Mouse (Mus musculus): ENCODE data around the gene Layn. TPM values are rescaled to one million over a fixed set of nuclear protein-coding genes. Genes with fewer than 3 reads are reported as not detected.

The Layn gene
- polyA plus RNA-seq, 1 experiment from 2014 or later: 1.2 TPM

GRCm38 (mm10) chr9:51052180-51052579, 24.7 kb downstream of the Layn start:
- no peaks in the 10 kb centered on the region for H3K4me1 ChIP-seq (ENCODE audit: control insufficient read depth, insufficient read depth, low read length)
- no peak overlapping the region for H3K9ac ChIP-seq (ENCODE audit: low read length)
- H3K27ac ChIP-seq (ENCODE audit: low read depth, low read length): no peak overlapping the region
- DNase-seq (ENCODE audit: low spot score) (no peak), ATAC-seq (ENCODE audit: insufficient read depth, low FRiP score, low TSS enrichment) (no peak)
- 85% methylated on average over 3 of the region's 3 CpGs for WGBS
- H3K4me3 ChIP-seq (ENCODE audit: low read depth, low read length): no peak overlapping the region
- no peaks in the 10 kb centered on the region for H3K27me3 ChIP-seq (ENCODE audit: control insufficient read depth, insufficient read depth, low read length)
- no peaks in the 10 kb centered on the region for H3K9me3 ChIP-seq (ENCODE audit: control insufficient read depth, low read length)
- no peak overlapping the region for H3K4me2 ChIP-seq (ENCODE audit: low read depth)
- H3K36me3 ChIP-seq (ENCODE audit: control insufficient read depth, insufficient read depth, low read length): no peaks in the 10 kb centered on the region

- Histone ChIP-seq H3K4me2 (ENCODE audit: low read depth) (no peak overlapping the region), H3K4me1 (ENCODE audit: control insufficient read depth, insufficient read depth, low read length) (no peaks in the 10 kb centered on the region), H3K9ac (ENCODE audit: low read length) (no peak overlapping the region), H3K27me3 (ENCODE audit: control insufficient read depth, insufficient read depth, low read length) (no peaks in the 10 kb centered on the region), H3K9me3 (ENCODE audit: control insufficient read depth, low read length) (no peaks in the 10 kb centered on the region), H3K36me3 (ENCODE audit: control insufficient read depth, insufficient read depth, low read length) (no peaks in the 10 kb centered on the region), H3K4me3 (ENCODE audit: low read depth, low read length) (no peak overlapping the region), H3K27ac (ENCODE audit: low read depth, low read length) (no peak overlapping the region)
- DNase-seq (ENCODE audit: low spot score) (no peak), ATAC-seq (ENCODE audit: insufficient read depth, low FRiP score, low TSS enrichment) (no peak)
- WGBS: 76% methylated on average over 6 of the region's 6 CpGs
Observed at GRCm38 (mm10) chr9:51042136-51042535, 34.8 kb downstream of the Layn start.

- no peaks in the 10 kb centered on the region for H3K27me3 ChIP-seq (ENCODE audit: control insufficient read depth, insufficient read depth, low read length)
- DNase-seq (ENCODE audit: low spot score): no peak
- H3K9ac ChIP-seq (ENCODE audit: low read length): no peak overlapping the region
Observed at GRCm38 (mm10) chr9:51041491-51041980, 35.4 kb downstream of the Layn start.

GRCm38 (mm10) chr9:51032785-51033529, 43.9 kb downstream of the Layn start:
- no peak overlapping the region for H3K9ac ChIP-seq (ENCODE audit: low read length)
- no peaks in the 10 kb centered on the region for H3K9me3 ChIP-seq (ENCODE audit: control insufficient read depth, low read length)
- DNase-seq (ENCODE audit: low spot score): no peak
- no peaks in the 10 kb centered on the region for H3K27me3 ChIP-seq (ENCODE audit: control insufficient read depth, insufficient read depth, low read length)
- no peak for ATAC-seq (ENCODE audit: insufficient read depth, low FRiP score, low TSS enrichment)
- H3K27ac ChIP-seq (ENCODE audit: low read depth, low read length): no peak overlapping the region
- no peak overlapping the region for H3K4me3 ChIP-seq (ENCODE audit: low read depth, low read length)
- 91% methylated on average over 3 of the region's 3 CpGs for WGBS
- H3K4me1 ChIP-seq (ENCODE audit: control insufficient read depth, insufficient read depth, low read length): no peaks in the 10 kb centered on the region
- H3K4me2 ChIP-seq (ENCODE audit: low read depth): no peak overlapping the region
- H3K36me3 ChIP-seq (ENCODE audit: control insufficient read depth, insufficient read depth, low read length): no peaks in the 10 kb centered on the region

More at GRCm38 (mm10) chr9:51041491-51041980, 35.4 kb downstream of the Layn start:
- Histone ChIP-seq H3K4me1 (ENCODE audit: control insufficient read depth, insufficient read depth, low read length) (no peaks in the 10 kb centered on the region), H3K36me3 (ENCODE audit: control insufficient read depth, insufficient read depth, low read length) (no peaks in the 10 kb centered on the region), H3K4me3 (ENCODE audit: low read depth, low read length) (no peak overlapping the region), H3K4me2 (ENCODE audit: low read depth) (no peak overlapping the region), H3K9me3 (ENCODE audit: control insufficient read depth, low read length) (no peaks in the 10 kb centered on the region), H3K27ac (ENCODE audit: low read depth, low read length) (no peak overlapping the region)
- WGBS: 94% methylated on average over 7 of the region's 7 CpGs
- no peak for ATAC-seq (ENCODE audit: insufficient read depth, low FRiP score, low TSS enrichment)

GRCm38 (mm10) chr9:51032291-51032690, 44.6 kb downstream of the Layn start:
- no peak overlapping the region for H3K27ac ChIP-seq (ENCODE audit: low read depth, low read length)
- no peaks in the 10 kb centered on the region for H3K4me1 ChIP-seq (ENCODE audit: control insufficient read depth, insufficient read depth, low read length)
- no peak overlapping the region for H3K9ac ChIP-seq (ENCODE audit: low read length)
- H3K27me3 ChIP-seq (ENCODE audit: control insufficient read depth, insufficient read depth, low read length): no peaks in the 10 kb centered on the region
- no peak overlapping the region for H3K4me2 ChIP-seq (ENCODE audit: low read depth)
- no peak for DNase-seq (ENCODE audit: low spot score)
- no peaks in the 10 kb centered on the region for H3K36me3 ChIP-seq (ENCODE audit: control insufficient read depth, insufficient read depth, low read length)
- H3K4me3 ChIP-seq (ENCODE audit: low read depth, low read length): no peak overlapping the region
- H3K9me3 ChIP-seq (ENCODE audit: control insufficient read depth, low read length): no peaks in the 10 kb centered on the region
- 45% methylated on average over 8 of the region's 8 CpGs for WGBS
- no peak for ATAC-seq (ENCODE audit: insufficient read depth, low FRiP score, low TSS enrichment)

- no peak for DNase-seq (ENCODE audit: low spot score)
- Histone ChIP-seq H3K9ac (ENCODE audit: low read length) (no peak overlapping the region), H3K27ac (ENCODE audit: low read depth, low read length) (no peak overlapping the region), H3K9me3 (ENCODE audit: control insufficient read depth, low read length) (no peaks in the 10 kb centered on the region), H3K27me3 (ENCODE audit: control insufficient read depth, insufficient read depth, low read length) (no peaks in the 10 kb centered on the region), H3K4me1 (ENCODE audit: control insufficient read depth, insufficient read depth, low read length) (no peaks in the 10 kb centered on the region), H3K36me3 (ENCODE audit: control insufficient read depth, insufficient read depth, low read length) (no peaks in the 10 kb centered on the region), H3K4me3 (ENCODE audit: low read depth, low read length) (no peak overlapping the region), H3K4me2 (ENCODE audit: low read depth) (no peak overlapping the region)
- ATAC-seq (ENCODE audit: insufficient read depth, low FRiP score, low TSS enrichment): no peak
- WGBS: 66% methylated on average over 6 of the region's 6 CpGs
Observed at GRCm38 (mm10) chr9:51031603-51032002, 45.3 kb downstream of the Layn start.

GRCm38 (mm10) chr9:51030147-51030546, 46.7 kb downstream of the Layn start:
- WGBS: 48% methylated on average over 1 of the region's 1 CpGs

GRCm38 (mm10) chr9:51026952-51027351, 49.9 kb downstream of the Layn start:
- 86% methylated on average over 1 of the region's 1 CpGs for WGBS
- H3K4me1 ChIP-seq (ENCODE audit: control insufficient read depth, insufficient read depth, low read length): no peaks in the 10 kb centered on the region
- H3K27ac ChIP-seq (ENCODE audit: low read depth, low read length): no peak overlapping the region
- no peaks in the 10 kb centered on the region for H3K36me3 ChIP-seq (ENCODE audit: control insufficient read depth, insufficient read depth, low read length)
- H3K4me2 ChIP-seq (ENCODE audit: low read depth): no peak overlapping the region
- ATAC-seq (ENCODE audit: insufficient read depth, low FRiP score, low TSS enrichment) (no peak), DNase-seq (ENCODE audit: low spot score) (no peak)
- no peaks in the 10 kb centered on the region for H3K27me3 ChIP-seq (ENCODE audit: control insufficient read depth, insufficient read depth, low read length)
- no peaks in the 10 kb centered on the region for H3K9me3 ChIP-seq (ENCODE audit: control insufficient read depth, low read length)
- no peak overlapping the region for H3K4me3 ChIP-seq (ENCODE audit: low read depth, low read length)
- no peak overlapping the region for H3K9ac ChIP-seq (ENCODE audit: low read length)

More at GRCm38 (mm10) chr9:51030147-51030546, 46.7 kb downstream of the Layn start:
- Histone ChIP-seq H3K27ac (ENCODE audit: low read depth, low read length) (no peak overlapping the region), H3K9ac (ENCODE audit: low read length) (no peak overlapping the region), H3K27me3 (ENCODE audit: control insufficient read depth, insufficient read depth, low read length) (no peaks in the 10 kb centered on the region), H3K4me3 (ENCODE audit: low read depth, low read length) (no peak overlapping the region), H3K9me3 (ENCODE audit: control insufficient read depth, low read length) (no peaks in the 10 kb centered on the region), H3K36me3 (ENCODE audit: control insufficient read depth, insufficient read depth, low read length) (no peaks in the 10 kb centered on the region), H3K4me2 (ENCODE audit: low read depth) (no peak overlapping the region), H3K4me1 (ENCODE audit: control insufficient read depth, insufficient read depth, low read length) (no peaks in the 10 kb centered on the region)
- no peak for ATAC-seq (ENCODE audit: insufficient read depth, low FRiP score, low TSS enrichment)
- no peak for DNase-seq (ENCODE audit: low spot score)

- Histone ChIP-seq H3K27me3 (ENCODE audit: control insufficient read depth, insufficient read depth, low read length) (no peaks in the 10 kb centered on the region), H3K4me1 (ENCODE audit: control insufficient read depth, insufficient read depth, low read length) (no peaks in the 10 kb centered on the region), H3K9ac (ENCODE audit: low read length) (no peak overlapping the region), H3K4me3 (ENCODE audit: low read depth, low read length) (no peak overlapping the region), H3K36me3 (ENCODE audit: control insufficient read depth, insufficient read depth, low read length) (no peaks in the 10 kb centered on the region), H3K9me3 (ENCODE audit: control insufficient read depth, low read length) (no peaks in the 10 kb centered on the region), H3K4me2 (ENCODE audit: low read depth) (no peak overlapping the region), H3K27ac (ENCODE audit: low read depth, low read length) (no peak overlapping the region)
- ATAC-seq (ENCODE audit: insufficient read depth, low FRiP score, low TSS enrichment) (no peak), DNase-seq (ENCODE audit: low spot score) (no peak)
- WGBS: 88% methylated on average over 4 of the region's 4 CpGs
Observed at GRCm38 (mm10) chr9:51021123-51021795, 55.6 kb downstream of the Layn start.
